Mouse (Mus musculus) embryonic facial prominence, embryonic 13.5 days (tissue): ENCODE measurements around the gene Nwd2. TPM values are rescaled to one million over a fixed set of nuclear protein-coding genes. Genes with fewer than 3 reads are reported as not detected.
A peak's percentile ranks its signal among the peaks of the same experiment; 100 is the strongest.

Source experiments
- ATAC-seq: fragments of 200-750 bp; cut with Nextera tagmentation; 2 replicates; pipeline ENCODE4 v1.8.0; 2017; ENCODE audit warnings: low read depth; ENCODE audit not compliant: insufficient number of reproducible peaks, insufficient read depth, low FRiP score, low TSS enrichment
- H3K27ac ChIP-seq: fragments of 300-500 bp; sonication (generic); 2 replicates; pipeline ENCODE4 v1.5.1; 2015; ENCODE audit warnings: moderate library complexity, mild to moderate bottlenecking, inconsistent platforms
- H3K27me3 ChIP-seq: fragments of 300-500 bp; sonication (generic); 2 replicates; pipeline ENCODE4 v1.6.1; 2015; ENCODE audit warnings: mild to moderate bottlenecking, inconsistent platforms
- H3K36me3 ChIP-seq: fragments of 300-500 bp; sonication (generic); 2 replicates; pipeline ENCODE4 v1.6.1; 2015; ENCODE audit warnings: mild to moderate bottlenecking, inconsistent platforms
- H3K4me1 ChIP-seq: fragments of 300-500 bp; sonication (generic); 2 replicates; pipeline ENCODE4 v1.6.1; 2015; ENCODE audit warnings: inconsistent platforms
- H3K4me2 ChIP-seq: fragments of 300-500 bp; sonication (generic); 2 replicates; pipeline ENCODE4 v1.6.1; 2015; ENCODE audit warnings: moderate library complexity, mild to moderate bottlenecking, inconsistent platforms
- H3K4me3 ChIP-seq: fragments of 300-500 bp; sonication (generic); 2 replicates; pipeline ENCODE4 v1.5.1; 2015; ENCODE audit warnings: mild to moderate bottlenecking, inconsistent platforms
- H3K9ac ChIP-seq: fragments of 300-500 bp; sonication (generic); 2 replicates; pipeline ENCODE4 v1.6.1; 2015; ENCODE audit warnings: mild to moderate bottlenecking, inconsistent platforms
- H3K9me3 ChIP-seq: fragments of 300-500 bp; sonication (generic); 2 replicates; pipeline ENCODE4 v1.6.1; 2016; ENCODE audit warnings: inconsistent platforms
- WGBS: fragments of 180-500 bp; shearing (Covaris S2); methylation state at CpG from one replicate; pipeline ENCODE4 v1.1.7; 2015; ENCODE audit warnings: mixed read lengths; 5-methylcytosine and 5-hydroxymethylcytosine counted together
- polyA plus RNA-seq: library from polyadenylated mRNA; unstranded; fragments of >200 nt; fragmentation: Nextera tagmentation; extraction: Ambion mirVana; gene quantifications from 2 replicates; pipeline ENCODE4 v1.2.1, GENCODE M21; 2015

Gene Nwd2
- polyA plus RNA-seq, 1 experiment from 2014 or later = 0.31 TPM

DNA sequence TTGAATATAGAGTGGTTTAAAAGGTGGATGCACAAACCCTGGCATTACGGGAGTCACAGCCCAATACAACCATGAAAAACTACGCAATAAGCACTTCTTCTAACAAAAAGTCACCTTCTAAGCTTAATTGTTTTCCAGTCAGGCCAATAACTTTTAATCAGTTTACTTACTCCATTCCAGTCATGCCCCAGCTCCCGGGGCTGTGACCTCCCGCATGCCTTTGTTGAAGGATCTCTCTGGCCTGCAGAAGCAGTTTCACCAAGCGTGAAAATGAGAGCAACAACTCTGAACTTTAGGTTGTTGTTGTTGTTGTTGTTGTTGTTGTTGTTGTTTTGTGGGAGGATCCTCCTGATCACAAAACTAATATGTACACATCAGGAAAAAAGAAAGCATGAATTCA is 185.1 kb downstream of the Nwd2 start:
- Histone ChIP-seq H3K4me1 (no peaks in the 10 kb centered on the region), H3K4me3 (no peak overlapping the region), H3K4me2 (no peak overlapping the region), H3K9me3 (no peaks in the 10 kb centered on the region; the same call in 1 of the 2 replicates), H3K27ac (no peak overlapping the region), H3K36me3 (no peaks in the 10 kb centered on the region), H3K27me3 (no peaks in the 10 kb centered on the region), H3K9ac (no peak overlapping the region)
- WGBS = 52% methylated on average over 5 of the region's 5 CpGs
- ATAC-seq = no peak

DNA sequence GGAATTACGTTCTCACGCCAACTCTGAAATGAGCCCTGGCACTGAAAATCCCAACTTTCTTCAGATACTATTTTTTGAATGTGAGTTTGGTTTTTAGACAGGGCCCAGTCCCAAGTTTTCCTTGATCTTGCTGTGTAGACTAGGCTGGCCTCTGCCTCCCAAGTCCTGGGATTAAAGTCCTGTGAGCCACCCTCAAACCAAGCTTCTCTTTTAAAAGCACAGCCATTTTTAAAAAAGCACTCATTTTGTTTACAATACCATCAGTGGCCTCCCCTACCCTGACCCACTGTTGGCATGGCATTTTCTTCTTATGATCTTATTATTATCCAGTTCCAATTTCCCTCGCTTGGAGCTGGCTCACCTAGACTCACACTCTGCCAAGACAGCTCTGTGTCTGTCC is 185.5 kb downstream of the Nwd2 start:
- no peak for ATAC-seq
- Histone ChIP-seq H3K4me1 (no peaks in the 10 kb centered on the region), H3K4me3 (no peak overlapping the region), H3K27ac (no peak overlapping the region), H3K9ac (no peak overlapping the region), H3K27me3 (no peaks in the 10 kb centered on the region), H3K36me3 (no peaks in the 10 kb centered on the region), H3K4me2 (no peak overlapping the region), H3K9me3 (no peaks in the 10 kb centered on the region; the same call in 1 of the 2 replicates)
- 77% methylated on average over 3 of the region's 3 CpGs for WGBS

DNA sequence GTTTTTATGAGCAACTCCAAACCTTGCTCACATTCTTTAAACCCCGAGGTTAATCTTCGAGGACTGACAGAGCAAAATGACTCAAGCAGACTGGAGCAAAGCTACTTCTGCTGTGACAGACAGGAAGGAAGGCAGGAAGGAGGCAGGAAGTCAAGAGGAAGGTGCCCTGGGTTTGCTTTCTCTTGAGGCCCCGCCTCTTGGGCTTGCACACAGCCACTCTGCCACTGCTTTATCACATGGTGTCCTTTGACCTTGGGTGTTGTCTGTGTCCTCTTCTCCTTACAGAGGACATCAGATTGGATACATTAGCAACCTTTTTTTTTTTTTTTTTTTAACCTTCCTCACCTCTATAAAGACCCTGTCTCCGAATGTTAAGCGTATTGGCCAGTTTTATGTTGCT is 188.2 kb downstream of the Nwd2 start:
- Histone ChIP-seq H3K9ac (no peak overlapping the region), H3K36me3 (no peaks in the 10 kb centered on the region), H3K27ac (no peak overlapping the region), H3K4me1 (peaks cover 6% of the 10 kb centered on the region; the same call in 1 of the 2 replicates), H3K9me3 (no peaks in the 10 kb centered on the region; the same call in 1 of the 2 replicates), H3K4me3 (no peak overlapping the region), H3K27me3 (no peaks in the 10 kb centered on the region), H3K4me2 (no peak overlapping the region)
- no peak for ATAC-seq
- WGBS = 79% methylated on average over 5 of the region's 5 CpGs

DNA sequence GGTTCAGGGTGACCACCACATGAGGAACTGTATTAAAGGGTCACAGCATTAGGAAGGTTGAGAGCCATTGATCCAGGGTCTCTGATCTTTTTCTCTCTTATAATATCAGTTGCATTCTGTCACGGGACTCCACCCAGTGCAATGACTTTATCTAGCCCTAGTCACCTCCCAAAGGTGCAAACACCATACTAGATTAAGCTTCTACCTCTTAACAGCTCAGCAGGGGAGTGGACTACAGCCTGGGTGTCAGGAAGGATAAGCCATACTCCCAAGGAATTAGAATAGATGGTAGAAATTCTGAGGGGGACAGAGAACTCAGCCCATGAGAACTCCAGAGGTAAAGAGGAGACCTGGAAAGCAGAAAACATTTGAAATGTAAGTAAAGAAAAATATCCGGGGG is 188.9 kb downstream of the Nwd2 start:
- Histone ChIP-seq H3K4me2 (no peak overlapping the region), H3K27ac (no peak overlapping the region), H3K27me3 (no peaks in the 10 kb centered on the region), H3K4me1 (peaks cover 6% of the 10 kb centered on the region; the same call in 1 of the 2 replicates), H3K9me3 (no peaks in the 10 kb centered on the region; the same call in 1 of the 2 replicates), H3K4me3 (no peak overlapping the region), H3K9ac (no peak overlapping the region), H3K36me3 (no peaks in the 10 kb centered on the region)
- 92% methylated on average over 2 of the region's 2 CpGs for WGBS
- ATAC-seq = no peak

DNA sequence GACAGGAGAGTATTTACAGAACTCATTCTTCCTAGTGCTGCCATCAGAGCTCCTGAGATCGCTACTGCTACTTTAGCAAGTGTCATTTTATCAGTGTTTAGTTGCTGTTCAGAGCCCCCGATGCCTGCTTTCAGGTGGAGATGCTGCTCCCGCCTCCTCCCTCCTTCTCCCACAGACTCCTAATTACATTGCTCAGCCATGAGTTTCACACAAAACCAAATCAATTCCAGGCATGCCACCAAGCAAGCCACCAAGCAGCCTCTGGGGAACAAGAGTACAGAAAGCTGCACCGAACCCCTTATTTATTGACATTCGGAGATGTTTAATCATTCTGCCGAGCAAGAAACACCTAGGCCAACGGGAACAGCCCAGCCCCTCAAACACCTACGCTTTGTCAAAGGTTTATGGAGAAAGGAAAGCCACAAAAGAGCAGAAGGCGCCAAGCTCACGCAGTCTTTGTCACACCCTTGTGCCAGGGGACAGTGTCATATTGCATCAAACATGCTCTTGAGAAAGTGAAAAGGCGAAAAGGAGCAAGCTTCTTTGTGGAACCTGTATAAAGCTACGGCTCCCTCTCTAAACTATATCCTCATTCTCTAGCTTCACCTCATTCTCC is 191.0 kb downstream of the Nwd2 start:
- Histone ChIP-seq H3K36me3 (no peaks in the 10 kb centered on the region), H3K4me3 (no peak overlapping the region), H3K27me3 (no peaks in the 10 kb centered on the region), H3K4me2 (peak overlapping the region; percentile 7; the same call in 1 of the 2 replicates), H3K9ac (no peak overlapping the region), H3K27ac (no peak overlapping the region), H3K9me3 (0 out of 2 replicates have a peak, but pooled peaks cover 1% of the 10 kb centered on the region), H3K4me1 (peaks cover 6% of the 10 kb centered on the region; the same call in 1 of the 2 replicates)
- 60% methylated on average over 12 of the region's 12 CpGs for WGBS
- ATAC-seq = no peak

DNA sequence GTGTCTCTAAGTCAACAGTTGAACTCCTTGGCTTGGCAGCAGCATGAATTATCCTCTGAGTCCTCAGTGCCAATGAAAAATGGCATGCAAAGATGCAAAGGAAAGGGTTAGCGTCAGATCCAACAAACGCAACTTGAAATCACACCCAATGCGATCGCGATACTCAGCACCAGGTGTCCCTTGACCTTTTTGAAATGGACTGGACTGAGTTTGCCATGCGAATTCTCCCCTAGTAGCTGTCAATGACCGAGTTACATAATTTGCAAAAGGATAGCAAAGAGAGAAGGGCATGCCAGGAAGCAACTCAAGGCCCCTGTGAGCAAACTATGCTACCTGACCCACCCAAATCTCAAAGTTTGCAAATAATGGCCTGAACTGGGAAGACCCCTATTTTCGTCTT is 198.2 kb downstream of the Nwd2 start:
- no peak for ATAC-seq
- WGBS = 93% methylated on average over 8 of the region's 8 CpGs
- 0 out of 2 replicates have a peak, but pooled peaks cover 7% of the 10 kb centered on the region for H3K9me3 ChIP-seq

DNA sequence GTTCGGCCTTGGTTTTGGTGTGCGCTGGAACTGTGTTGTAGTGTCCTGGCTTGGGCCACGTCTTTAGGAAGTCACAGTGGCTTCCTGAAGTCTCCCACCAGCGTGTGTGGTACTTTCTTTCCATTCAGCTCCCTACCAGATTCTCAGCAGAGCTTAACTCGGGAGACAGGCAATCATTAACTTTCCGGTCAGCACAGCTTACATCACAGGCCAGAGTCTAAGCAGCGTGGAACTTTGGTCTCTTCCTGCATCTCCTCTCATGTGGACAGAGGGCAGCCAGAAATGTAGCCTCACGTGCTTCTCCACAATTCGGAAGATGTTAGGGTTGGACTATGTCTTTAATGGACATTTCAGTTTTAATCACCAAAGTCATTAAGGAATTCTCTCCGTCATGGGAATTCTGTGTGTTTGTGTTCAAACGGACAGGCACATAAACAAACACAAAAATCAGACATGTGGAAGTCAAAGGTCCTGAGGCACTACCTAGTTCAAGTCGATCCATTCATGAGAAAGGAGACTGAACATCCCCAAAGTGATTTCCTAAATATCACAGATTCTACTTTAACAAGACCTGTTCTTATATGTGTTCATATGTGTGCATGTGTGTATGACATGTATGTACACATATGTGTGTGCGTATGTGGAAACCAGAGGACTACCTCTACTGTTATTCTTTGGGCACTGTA is 198.8 kb downstream of the Nwd2 start:
- H3K27me3 ChIP-seq = no peaks in the 10 kb centered on the region
- no peak overlapping the region for H3K4me2 ChIP-seq
- no peak overlapping the region for H3K9ac ChIP-seq
- WGBS = 89% methylated on average over 13 of the region's 13 CpGs
- H3K36me3 ChIP-seq = no peaks in the 10 kb centered on the region
- no peaks in the 10 kb centered on the region for H3K4me1 ChIP-seq
- no peak overlapping the region for H3K27ac ChIP-seq
- no peak for ATAC-seq
- 0 out of 2 replicates have a peak, but pooled peaks cover 7% of the 10 kb centered on the region for H3K9me3 ChIP-seq
- no peak overlapping the region for H3K4me3 ChIP-seq

More for the DNA sequence above, 198.2 kb downstream of the Nwd2 start:
- H3K4me2 ChIP-seq = no peak overlapping the region
- no peak overlapping the region for H3K27ac ChIP-seq
- no peak overlapping the region for H3K9ac ChIP-seq
- no peaks in the 10 kb centered on the region for H3K4me1 ChIP-seq
- no peak overlapping the region for H3K4me3 ChIP-seq
- H3K36me3 ChIP-seq = no peaks in the 10 kb centered on the region
- no peaks in the 10 kb centered on the region for H3K27me3 ChIP-seq

DNA sequence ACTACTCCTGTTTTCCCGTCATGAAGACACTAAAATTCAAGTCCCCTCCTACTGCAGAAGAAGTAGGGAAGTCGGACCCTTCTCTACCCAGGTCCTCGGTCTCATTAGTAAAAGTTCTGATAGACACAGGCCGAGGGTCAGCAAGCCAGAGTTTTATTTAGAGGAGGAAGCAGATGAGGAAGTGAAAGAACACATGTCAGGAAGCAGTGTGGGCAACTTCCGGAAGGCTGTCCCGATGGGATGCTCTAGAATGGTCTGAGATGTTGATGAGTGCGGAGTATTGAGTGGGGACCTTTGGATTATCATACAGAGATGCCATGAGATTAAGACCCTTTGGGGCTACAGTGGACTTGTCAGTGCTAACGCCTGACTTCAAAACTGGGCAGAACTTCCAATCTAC is 210.0 kb downstream of the Nwd2 start:
- H3K9ac ChIP-seq = no peak overlapping the region
- peaks cover 9% of the 10 kb centered on the region for H3K4me1 ChIP-seq
- WGBS = 89% methylated on average over 8 of the region's 8 CpGs
- H3K36me3 ChIP-seq = no peaks in the 10 kb centered on the region
- ATAC-seq = no peak
- no peak overlapping the region for H3K4me2 ChIP-seq
- no peaks in the 10 kb centered on the region for H3K27me3 ChIP-seq
- H3K9me3 ChIP-seq = no peaks in the 10 kb centered on the region
- H3K4me3 ChIP-seq = no peak overlapping the region
- H3K27ac ChIP-seq = no peak overlapping the region

Other genes with a start within 250 kb of the Nwd2 start
- 3.2 and 3.4 TPM in 2 replicates for gene 0610040J01Rik, start 163.3 kb downstream of the Nwd2 start, polyA plus RNA-seq